Mouse (Mus musculus) cerebellum, adult 2 months (tissue): ENCODE results near the gene Hdac4.

Experiments used
- CTCF ChIP-seq: fragments of 200-500 bp; IDR thresholded peaks from 2 replicates; pipeline ENCODE4 v1.5.1; 2011; ENCODE audit warnings: low read depth, mild to moderate bottlenecking, control low read depth, low read length, moderate library complexity, borderline replicate concordance; ENCODE audit not compliant: insufficient read depth
- POLR2A ChIP-seq: fragments of 200-500 bp; IDR thresholded peaks from 2 replicates; pipeline ENCODE4 v1.6.1; 2011; ENCODE audit warnings: low read length, control low read depth, borderline replicate concordance; ENCODE audit not compliant: insufficient read depth

GRCm38 (mm10) chr1:92108556-92108955, 86.9 kb downstream of the Hdac4 start:
- TF ChIP-seq POLR2A (no peak), CTCF (no peak)
